Mouse (Mus musculus) hindbrain, postnatal 0 days (tissue): Measurements from ENCODE around the gene Ifitm5. TPM values are rescaled to one million over a fixed set of nuclear protein-coding genes. Genes with fewer than 3 reads are reported as not detected.

Experiments used
- ATAC-seq: fragments of 200-750 bp; cut with Nextera tagmentation; 2 replicates; pipeline ENCODE4 v1.8.0; 2017; ENCODE audit warnings: mild to moderate bottlenecking, moderate TSS enrichment, moderate library complexity
- DNase-seq: peaks from one replicate; pipeline ENCODE4 v3.0.0-alpha.2; 2015; ENCODE audit warnings: low spot score
- H3K27ac ChIP-seq: fragments of 300-500 bp; sonication (generic); 2 replicates; pipeline ENCODE4 v1.5.1; 2014; ENCODE audit warnings: mild to moderate bottlenecking
- H3K27me3 ChIP-seq: fragments of 300-500 bp; sonication (generic); 2 replicates; pipeline ENCODE4 v1.6.1; 2014; ENCODE audit warnings: low read length, mixed read lengths; ENCODE audit not compliant: insufficient read depth
- H3K36me3 ChIP-seq: fragments of 300-500 bp; sonication (generic); 2 replicates; pipeline ENCODE4 v1.6.1; 2014; ENCODE audit warnings: low read length, mixed read lengths; ENCODE audit not compliant: insufficient read depth
- H3K4me1 ChIP-seq: fragments of 300-500 bp; sonication (generic); 2 replicates; pipeline ENCODE4 v1.6.1; 2014; ENCODE audit warnings: antibody characterized with exemption, low read length, mixed read lengths; ENCODE audit not compliant: insufficient read depth
- H3K4me2 ChIP-seq: fragments of 300-500 bp; sonication (generic); 2 replicates; pipeline ENCODE4 v1.6.1; 2014; ENCODE audit warnings: low read depth, mild to moderate bottlenecking, low read length, moderate library complexity, mixed read lengths
- H3K4me3 ChIP-seq: fragments of 300-500 bp; sonication (generic); 2 replicates; pipeline ENCODE4 v1.5.1; 2014; ENCODE audit warnings: low read length
- H3K9ac ChIP-seq: fragments of 300-500 bp; sonication (generic); replicated peaks from 2 replicates; pipeline ENCODE4 v1.6.1; 2014; ENCODE audit warnings: mild to moderate bottlenecking, low read length, moderate library complexity, mixed read lengths
- H3K9me3 ChIP-seq: fragments of 300-500 bp; sonication (generic); 2 replicates; pipeline ENCODE4 v1.6.1; 2016; ENCODE audit warnings: low read length, mixed read lengths
- CTCF ChIP-seq: IDR thresholded peaks from 2 replicates; pipeline ENCODE4 v1.5.1; 2016; ENCODE audit warnings: antibody characterized with exemption, control low read depth, low read depth
- WGBS: fragments of 180-500 bp; shearing (Covaris S2); extraction: QIAGEN DNeasy Blood & Tissue Kit; methylation state at CpG from one replicate; pipeline ENCODE4 v1.1.7; 2014; 5-methylcytosine and 5-hydroxymethylcytosine counted together
- polyA plus RNA-seq: library from polyadenylated mRNA; unstranded; fragments of >200 nt; fragmentation: Nextera tagmentation; extraction: Ambion mirVana; gene quantifications from 2 replicates; pipeline ENCODE4 v1.2.1, GENCODE M21; 2015
- total RNA-seq: library from RNA; depleted of rRNA; stranded (reverse); fragments of >200 nt; gene quantifications from 2 replicates; pipeline ENCODE4 v1.2.3, GENCODE M21; 2014

Ifitm5 gene
- total and polyA plus RNA-seq, 2 experiments from 2014 or later: not detected

- Histone ChIP-seq H3K4me3 (peak overlapping the region; percentile 32; the same call in 1 of the 2 replicates), H3K36me3 (no peaks in the 10 kb centered on the region), H3K27me3 (no peaks in the 10 kb centered on the region), H3K27ac (no peak overlapping the region), H3K4me2 (peak overlapping the region; percentile 61), H3K9me3 (no peaks in the 10 kb centered on the region), H3K4me1 (peaks cover 4% of the 10 kb centered on the region; the same call in 1 of the 2 replicates), H3K9ac (no peak overlapping the region)
- no peak for ATAC-seq
- no peak for TF ChIP-seq CTCF
- no peak for DNase-seq
- 18% methylated on average over 9 of the region's 9 CpGs for whole genome bisulfite sequencing
Observed at GRCm38 (mm10) chr7:140954733-140955071, 4.6 kb upstream of the Ifitm5 start.

- no peak for ATAC-seq
- peaks cover 4% of the 10 kb centered on the region; the same call in 1 of the 2 replicates for H3K4me1 ChIP-seq
Observed at GRCm38 (mm10) chr7:140953800-140954732, 4.0 kb upstream of the Ifitm5 start.

GRCm38 (mm10) chr7:140953133-140953532 is 3.0 kb upstream of the Ifitm5 start:
- WGBS: 85% methylated on average over 11 of the region's 11 CpGs

More at GRCm38 (mm10) chr7:140953800-140954732, 4.0 kb upstream of the Ifitm5 start:
- H3K27ac ChIP-seq: no peak overlapping the region
- H3K27me3 ChIP-seq: no peaks in the 10 kb centered on the region
- DNase-seq: no peak
- no peaks in the 10 kb centered on the region for H3K9me3 ChIP-seq
- no peak overlapping the region for H3K4me3 ChIP-seq
- H3K4me2 ChIP-seq: peak overlapping the region; percentile 61
- no peaks in the 10 kb centered on the region for H3K36me3 ChIP-seq
- no peak overlapping the region for H3K9ac ChIP-seq
- 68% methylated on average over 15 of the region's 15 CpGs for WGBS
- no peak for TF ChIP-seq CTCF

GRCm38 (mm10) chr7:140952441-140952840 is 2.4 kb upstream of the Ifitm5 start:
- Histone ChIP-seq H3K9me3 (no peaks in the 10 kb centered on the region), H3K36me3 (no peaks in the 10 kb centered on the region), H3K4me2 (no peak overlapping the region), H3K4me1 (peaks cover 4% of the 10 kb centered on the region; the same call in 1 of the 2 replicates), H3K27me3 (no peaks in the 10 kb centered on the region), H3K9ac (no peak overlapping the region), H3K4me3 (no peak overlapping the region), H3K27ac (no peak overlapping the region)
- TF ChIP-seq CTCF: no peak
- 85% methylated on average over 7 of the region's 7 CpGs for WGBS
- ATAC-seq (no peak), DNase-seq (no peak)

More at GRCm38 (mm10) chr7:140953133-140953532, 3.0 kb upstream of the Ifitm5 start:
- Histone ChIP-seq H3K4me1 (peaks cover 4% of the 10 kb centered on the region; the same call in 1 of the 2 replicates), H3K27ac (no peak overlapping the region), H3K4me3 (no peak overlapping the region), H3K9ac (no peak overlapping the region), H3K4me2 (no peak overlapping the region), H3K27me3 (no peaks in the 10 kb centered on the region), H3K36me3 (no peaks in the 10 kb centered on the region), H3K9me3 (no peaks in the 10 kb centered on the region)
- no peak for TF ChIP-seq CTCF
- DNase-seq (no peak), ATAC-seq (no peak)

GRCm38 (mm10) chr7:140951765-140952164 is 1.7 kb upstream of the Ifitm5 start:
- whole genome bisulfite sequencing: 74% methylated on average over 6 of the region's 6 CpGs
- no peaks in the 10 kb centered on the region for H3K27me3 ChIP-seq
- no peak overlapping the region for H3K4me3 ChIP-seq
- DNase-seq: no peak
- H3K4me2 ChIP-seq: no peak overlapping the region
- no peaks in the 10 kb centered on the region for H3K9me3 ChIP-seq
- H3K36me3 ChIP-seq: no peaks in the 10 kb centered on the region
- no peak overlapping the region for H3K9ac ChIP-seq
- no peak overlapping the region for H3K27ac ChIP-seq
- H3K4me1 ChIP-seq: peaks cover 4% of the 10 kb centered on the region; the same call in 1 of the 2 replicates
- TF ChIP-seq CTCF: no peak
- ATAC-seq: no peak

- no peak for TF ChIP-seq CTCF
- Histone ChIP-seq H3K4me3 (no peak overlapping the region), H3K4me2 (no peak overlapping the region), H3K9me3 (no peaks in the 10 kb centered on the region), H3K4me1 (peaks cover 4% of the 10 kb centered on the region; the same call in 1 of the 2 replicates), H3K27me3 (no peaks in the 10 kb centered on the region), H3K9ac (no peak overlapping the region), H3K27ac (no peak overlapping the region), H3K36me3 (no peaks in the 10 kb centered on the region)
- 50% methylated on average over 8 of the region's 8 CpGs for WGBS
- DNase-seq (no peak), ATAC-seq (no peak)
Observed at GRCm38 (mm10) chr7:140951051-140951450, 960 bp upstream of the Ifitm5 start.

- Histone ChIP-seq H3K27me3 (no peaks in the 10 kb centered on the region), H3K36me3 (no peaks in the 10 kb centered on the region), H3K27ac (no peak overlapping the region), H3K4me1 (peaks cover 4% of the 10 kb centered on the region; the same call in 1 of the 2 replicates), H3K4me3 (no peak overlapping the region), H3K9ac (no peak overlapping the region), H3K9me3 (no peaks in the 10 kb centered on the region), H3K4me2 (no peak overlapping the region)
- TF ChIP-seq CTCF: no peak
- no peak for DNase-seq
- WGBS: 85% methylated on average over 6 of the region's 6 CpGs
- no peak for ATAC-seq
Observed at GRCm38 (mm10) chr7:140949255-140949654, 836 bp downstream of the Ifitm5 start.
